Mouse (Mus musculus) B cell, adult (primary cell): ENCODE measurements around the gene Olfr229. TPM values are rescaled to one million over a fixed set of nuclear protein-coding genes. Genes with fewer than 3 reads are reported as not detected.

ENCODE experiments used
- total RNA-seq: library from RNA; stranded (reverse); gene quantifications from 4 replicates; pipeline ENCODE4 v1.2.4, GENCODE M21; 2023; ENCODE audit not compliant: inconsistent age

The Olfr229 gene
- total RNA-seq: not detected in 4 replicates

DNA sequence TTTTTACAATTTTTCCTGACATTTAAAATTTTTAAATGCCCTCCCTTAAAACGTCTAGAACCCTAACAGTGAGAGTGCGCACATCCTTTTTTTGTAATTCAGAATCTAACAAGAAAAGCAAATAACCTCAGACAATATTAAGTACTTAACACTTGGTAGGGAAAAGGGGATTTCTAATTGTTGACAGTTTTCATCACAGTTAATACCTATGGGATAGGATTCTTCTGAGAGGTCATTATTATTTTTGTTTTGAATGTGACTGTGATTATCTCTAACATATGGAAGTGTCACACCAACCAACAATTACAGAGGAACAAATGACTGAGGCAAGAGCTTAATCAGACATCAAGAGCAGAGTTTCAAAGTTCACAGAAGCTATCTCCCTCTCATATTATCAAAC is at the start of gene Olfr229:
Olfr229 (plus strand) TSS at position 301 of the 400 bp plus-strand sequence.

DNA sequence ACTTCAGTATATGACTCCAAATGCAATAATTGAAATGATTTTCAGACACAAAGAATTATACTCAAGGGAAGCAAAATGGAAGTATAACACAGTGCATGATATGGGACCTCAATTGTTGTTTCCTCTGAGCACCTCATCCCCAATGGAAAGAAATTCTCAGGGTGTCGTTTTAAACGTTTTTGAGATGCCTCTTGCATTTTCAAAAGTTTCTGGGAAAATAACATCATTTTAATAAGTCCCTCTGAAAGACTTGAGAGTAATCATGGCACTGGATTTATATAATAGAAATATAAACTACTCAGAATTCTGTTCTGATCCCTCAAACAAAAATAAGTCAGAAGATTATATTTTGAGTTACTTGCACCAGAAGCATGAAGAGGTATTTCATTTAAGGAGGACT is 41.0 kb upstream of the Olfr229 start, which contains the start of gene Olfr972:
Olfr972 (plus strand) TSS at position 301 of the 400 bp plus-strand sequence.

DNA sequence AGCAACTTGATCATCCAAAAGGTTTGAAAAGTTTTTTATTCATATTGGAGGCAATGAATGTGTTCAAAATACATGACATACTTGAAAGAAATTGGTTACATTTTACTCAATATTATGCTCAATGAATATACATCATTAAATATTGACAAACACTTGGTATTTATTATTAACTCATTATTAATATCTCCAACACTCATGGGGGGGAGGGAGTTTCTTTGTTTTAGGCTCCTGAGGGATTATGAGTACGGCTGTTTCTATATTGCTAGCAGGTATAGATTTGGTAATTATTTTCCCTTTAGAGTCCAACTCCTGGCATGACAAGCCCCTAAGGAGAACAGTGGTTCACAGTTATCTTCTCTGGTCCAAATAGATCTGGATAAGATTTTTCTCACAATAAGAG is 30.1 kb downstream of the Olfr229 start, which contains the start of gene Olfr974:
Olfr974 (plus strand) TSS at position 301 of the 400 bp plus-strand sequence.

DNA sequence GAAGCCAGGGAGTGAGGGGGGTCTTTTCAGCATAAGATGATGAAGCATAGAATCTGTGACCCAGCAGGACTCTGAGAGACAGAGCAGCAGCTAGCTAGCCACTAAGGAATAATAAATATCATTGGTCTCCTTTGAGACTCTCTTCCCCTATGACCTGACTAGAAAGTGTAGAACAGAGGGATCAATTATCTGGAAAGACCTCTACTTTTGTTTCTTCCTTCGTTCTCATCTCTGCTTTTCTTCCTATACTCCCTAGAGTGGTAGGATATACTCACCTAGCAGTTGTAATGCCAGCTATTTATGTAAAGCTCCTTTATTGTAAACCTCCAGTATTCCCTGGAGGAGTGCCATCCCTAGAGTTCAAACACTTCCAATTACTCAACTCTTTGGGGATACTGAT is 44.8 kb downstream of the Olfr229 start, which contains the start of gene Olfr975:
Olfr975 (minus strand) TSS at position 101 of the 400 bp plus-strand sequence.

DNA sequence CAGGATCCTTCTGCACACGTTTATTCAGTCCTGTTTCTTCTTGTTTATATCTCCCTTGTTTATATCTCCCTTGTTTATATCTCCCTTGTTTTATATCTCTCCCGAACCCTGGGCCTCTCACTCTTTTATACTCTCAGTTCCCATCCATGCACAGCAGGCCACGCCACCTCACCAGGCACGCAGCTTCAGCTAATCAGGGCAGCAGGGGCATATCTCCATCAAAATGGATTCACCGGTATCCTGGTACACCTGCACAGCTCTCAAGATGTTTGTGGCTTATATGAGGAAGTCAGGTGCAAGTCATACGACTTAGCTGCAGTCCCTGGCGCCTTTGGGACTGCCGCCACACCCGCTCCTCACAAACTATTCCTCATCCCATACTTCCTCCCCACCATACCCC is 53.9 kb downstream of the Olfr229 start, which contains the start of gene Olfr976:
Olfr976 (minus strand) TSS at position 101 of the 400 bp plus-strand sequence.

Other genes with a start within 250 kb of the Olfr229 start
- not detected in 4 replicates for gene Olfr963, start 240.1 kb upstream of the Olfr229 start, total RNA-seq
- not detected in 4 replicates for gene Olfr149, start 200.2 kb upstream of the Olfr229 start, total RNA-seq
- not detected in 4 replicates for gene Olfr965, start 196.0 kb upstream of the Olfr229 start, total RNA-seq
- not detected in 4 replicates for gene Olfr150, start 176.4 kb upstream of the Olfr229 start, total RNA-seq
- not detected in 4 replicates for gene Olfr967, start 161.1 kb upstream of the Olfr229 start, total RNA-seq
- not detected in 4 replicates for gene Olfr968, start 124.1 kb upstream of the Olfr229 start, total RNA-seq
- not detected in 4 replicates for gene Olfr969, start 116.4 kb upstream of the Olfr229 start, total RNA-seq
- gene Olfr970, start 98.5 kb upstream of the Olfr229 start, total RNA-seq: not detected in 4 replicates
- not detected in 4 replicates for gene Olfr971, start 70.5 kb upstream of the Olfr229 start, total RNA-seq
- gene Olfr972, start 40.9 kb upstream of the Olfr229 start, total RNA-seq: not detected in 4 replicates
- not detected in 4 replicates for gene Olfr974, start 30.2 kb downstream of the Olfr229 start, total RNA-seq
- not detected in 4 replicates for gene Olfr975, start 44.7 kb downstream of the Olfr229 start, total RNA-seq
- not detected in 4 replicates for gene Olfr976, start 53.8 kb downstream of the Olfr229 start, total RNA-seq
- not detected in 4 replicates for gene Olfr978, start 84.8 kb downstream of the Olfr229 start, total RNA-seq
- not detected in 4 replicates for gene Olfr979, start 96.1 kb downstream of the Olfr229 start, total RNA-seq
- gene Olfr980, start 102.2 kb downstream of the Olfr229 start, total RNA-seq: not detected in 4 replicates
- gene Olfr981, start 114.1 kb downstream of the Olfr229 start, total RNA-seq: not detected in 4 replicates
- not detected in 4 replicates for gene Olfr982, start 166.5 kb downstream of the Olfr229 start, total RNA-seq
- not detected in 4 replicates for gene Olfr983, start 186.3 kb downstream of the Olfr229 start, total RNA-seq
- gene Olfr984, start 206.9 kb downstream of the Olfr229 start, total RNA-seq: not detected in 4 replicates
- not detected in 4 replicates for gene Olfr985, start 222.8 kb downstream of the Olfr229 start, total RNA-seq
- gene Tmem225, start 240.8 kb downstream of the Olfr229 start, total RNA-seq: not detected in 4 replicates